Mouse (Mus musculus): ENCODE measurements around the gene Cep63. TPM values are rescaled to one million over a fixed set of nuclear protein-coding genes. Genes with fewer than 3 reads are reported as not detected.

The Cep63 gene
- total RNA-seq, 1 experiment from 2014 or later = 43.1 TPM

- ATAC-seq (replicated peaks in 1 of 2; ENCODE audit: insufficient read depth in 1 of 2, low FRiP score in 2 of 2, low TSS enrichment in 1 of 2, low read depth in 1 of 2, poor library complexity in 2 of 2, severe bottlenecking in 2 of 2) = no peak
These were observed 25.1 kb downstream of the Cep63 start for GRCm38 (mm10) chr9:102601187-102601586.

GRCm38 (mm10) chr9:102595662-102596436, 30.5 kb downstream of the Cep63 start:
- no peak for ATAC-seq (replicated peaks in 1 of 2; ENCODE audit: insufficient read depth in 1 of 2, low FRiP score in 2 of 2, low TSS enrichment in 1 of 2, low read depth in 1 of 2, poor library complexity in 2 of 2, severe bottlenecking in 2 of 2)

GRCm38 (mm10) chr9:102594667-102595393, 31.5 kb downstream of the Cep63 start:
- ATAC-seq (replicated peaks in 1 of 2; ENCODE audit: insufficient read depth in 1 of 2, low FRiP score in 2 of 2, low TSS enrichment in 1 of 2, low read depth in 1 of 2, poor library complexity in 2 of 2, severe bottlenecking in 2 of 2) = no peak

- ATAC-seq (replicated peaks in 1 of 2; ENCODE audit: insufficient read depth in 1 of 2, low FRiP score in 2 of 2, low TSS enrichment in 1 of 2, low read depth in 1 of 2, poor library complexity in 2 of 2, severe bottlenecking in 2 of 2) = no peak
These were observed 39.0 kb downstream of the Cep63 start for GRCm38 (mm10) chr9:102587347-102587746.

GRCm38 (mm10) chr9:102581921-102582469, 44.3 kb downstream of the Cep63 start:
- ATAC-seq (replicated peaks in 1 of 2; ENCODE audit: insufficient read depth in 1 of 2, low FRiP score in 2 of 2, low TSS enrichment in 1 of 2, low read depth in 1 of 2, poor library complexity in 2 of 2, severe bottlenecking in 2 of 2) = no peak

- peak; percentile 49 to 78; a peak in 3 of 4 replicates for ATAC-seq (replicated peaks in 1 of 2; ENCODE audit: insufficient read depth in 1 of 2, low FRiP score in 2 of 2, low TSS enrichment in 1 of 2, low read depth in 1 of 2, poor library complexity in 2 of 2, severe bottlenecking in 2 of 2)
These were observed 48.9 kb downstream of the Cep63 start for GRCm38 (mm10) chr9:102577480-102577879.

- ATAC-seq (replicated peaks in 1 of 2; ENCODE audit: insufficient read depth in 1 of 2, low FRiP score in 2 of 2, low TSS enrichment in 1 of 2, low read depth in 1 of 2, poor library complexity in 2 of 2, severe bottlenecking in 2 of 2) = no peak
These were observed 53.4 kb downstream of the Cep63 start for GRCm38 (mm10) chr9:102572888-102573287.

- ATAC-seq (replicated peaks in 1 of 2; ENCODE audit: insufficient read depth in 1 of 2, low FRiP score in 2 of 2, low TSS enrichment in 1 of 2, low read depth in 1 of 2, poor library complexity in 2 of 2, severe bottlenecking in 2 of 2) = no peak
These were observed 67.9 kb downstream of the Cep63 start for GRCm38 (mm10) chr9:102558463-102558862.

- ATAC-seq (replicated peaks in 1 of 2; ENCODE audit: insufficient read depth in 1 of 2, low FRiP score in 2 of 2, low TSS enrichment in 1 of 2, low read depth in 1 of 2, poor library complexity in 2 of 2, severe bottlenecking in 2 of 2) = no peak
These were observed 72.6 kb downstream of the Cep63 start for GRCm38 (mm10) chr9:102553781-102554180.

GRCm38 (mm10) chr9:102551771-102552170, 74.6 kb downstream of the Cep63 start:
- ATAC-seq (replicated peaks in 1 of 2; ENCODE audit: insufficient read depth in 1 of 2, low FRiP score in 2 of 2, low TSS enrichment in 1 of 2, low read depth in 1 of 2, poor library complexity in 2 of 2, severe bottlenecking in 2 of 2) = no peak

GRCm38 (mm10) chr9:102549211-102549610, 77.1 kb downstream of the Cep63 start:
- ATAC-seq (replicated peaks in 1 of 2; ENCODE audit: insufficient read depth in 1 of 2, low FRiP score in 2 of 2, low TSS enrichment in 1 of 2, low read depth in 1 of 2, poor library complexity in 2 of 2, severe bottlenecking in 2 of 2) = no peak

GRCm38 (mm10) chr9:102547028-102547354, 79.3 kb downstream of the Cep63 start:
- ATAC-seq (replicated peaks in 1 of 2; ENCODE audit: insufficient read depth in 1 of 2, low FRiP score in 2 of 2, low TSS enrichment in 1 of 2, low read depth in 1 of 2, poor library complexity in 2 of 2, severe bottlenecking in 2 of 2) = no peak

GRCm38 (mm10) chr9:102546256-102547027, 79.9 kb downstream of the Cep63 start:
- no peak for ATAC-seq (replicated peaks in 1 of 2; ENCODE audit: insufficient read depth in 1 of 2, low FRiP score in 2 of 2, low TSS enrichment in 1 of 2, low read depth in 1 of 2, poor library complexity in 2 of 2, severe bottlenecking in 2 of 2)

GRCm38 (mm10) chr9:102545406-102546255, 80.7 kb downstream of the Cep63 start:
- ATAC-seq (replicated peaks in 1 of 2; ENCODE audit: insufficient read depth in 1 of 2, low FRiP score in 2 of 2, low TSS enrichment in 1 of 2, low read depth in 1 of 2, poor library complexity in 2 of 2, severe bottlenecking in 2 of 2) = no peak

GRCm38 (mm10) chr9:102544773-102545366, 81.5 kb downstream of the Cep63 start:
- peak; percentile 42 to 59 for ATAC-seq (replicated peaks in 1 of 2; ENCODE audit: insufficient read depth in 1 of 2, low FRiP score in 2 of 2, low TSS enrichment in 1 of 2, low read depth in 1 of 2, poor library complexity in 2 of 2, severe bottlenecking in 2 of 2)

GRCm38 (mm10) chr9:102544116-102544772, 82.1 kb downstream of the Cep63 start:
- ATAC-seq (replicated peaks in 1 of 2; ENCODE audit: insufficient read depth in 1 of 2, low FRiP score in 2 of 2, low TSS enrichment in 1 of 2, low read depth in 1 of 2, poor library complexity in 2 of 2, severe bottlenecking in 2 of 2) = no peak

Data from hematopoietic stem cell, adult 5-6 weeks (primary cell).